Mouse (Mus musculus): ENCODE measurements around the gene Gm10577. TPM values are rescaled to one million over a fixed set of nuclear protein-coding genes. Genes with fewer than 3 reads are reported as not detected.

The Gm10577 gene
- polyA plus RNA-seq, 1 experiment from 2014 or later = not detected

DNA sequence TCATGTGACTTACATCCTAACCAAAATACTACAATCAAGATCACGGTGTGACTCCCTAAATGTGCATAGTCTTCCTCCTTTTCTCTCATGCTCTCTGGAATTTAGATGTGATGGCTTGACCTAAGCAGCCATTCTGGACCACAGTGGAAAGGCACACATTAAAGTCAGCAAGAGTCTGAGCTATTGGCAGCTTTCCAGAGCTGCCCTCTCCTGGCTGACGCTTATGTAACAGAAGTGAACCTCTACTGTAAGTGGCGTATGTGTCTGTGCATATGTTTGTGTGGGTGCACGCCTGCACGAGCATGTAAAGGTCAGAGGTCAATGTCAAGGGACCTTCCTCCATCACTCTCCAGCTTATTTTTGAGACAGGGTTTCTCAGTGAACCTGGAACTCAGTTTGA, 14.6 kb upstream of the Gm10577 start:
- Histone ChIP-seq H3K4me2 (no peak overlapping the region), H3K27ac (ENCODE audit: low read depth, low read length) (no peak overlapping the region), H3K4me1 (ENCODE audit: control insufficient read depth, insufficient read depth, low read length) (no peaks in the 10 kb centered on the region), H3K9me3 (replicated peaks; ENCODE audit: control insufficient read depth, low read length) (no peaks in the 10 kb centered on the region), H3K36me3 (ENCODE audit: control insufficient read depth, insufficient read depth, low read length) (no peaks in the 10 kb centered on the region), H3K9ac (ENCODE audit: low read depth, low read length) (no peak overlapping the region), H3K4me3 (ENCODE audit: low read depth, low read length) (no peak overlapping the region), H3K27me3 (ENCODE audit: control insufficient read depth, insufficient read depth, low read length) (no peaks in the 10 kb centered on the region)
- 74% methylated on average over 5 of the region's 5 CpGs for WGBS (ENCODE audit: insufficient replicate concordance)
- no peak for ATAC-seq (replicated peaks; ENCODE audit: insufficient number of reproducible peaks, low FRiP score, low TSS enrichment)

DNA sequence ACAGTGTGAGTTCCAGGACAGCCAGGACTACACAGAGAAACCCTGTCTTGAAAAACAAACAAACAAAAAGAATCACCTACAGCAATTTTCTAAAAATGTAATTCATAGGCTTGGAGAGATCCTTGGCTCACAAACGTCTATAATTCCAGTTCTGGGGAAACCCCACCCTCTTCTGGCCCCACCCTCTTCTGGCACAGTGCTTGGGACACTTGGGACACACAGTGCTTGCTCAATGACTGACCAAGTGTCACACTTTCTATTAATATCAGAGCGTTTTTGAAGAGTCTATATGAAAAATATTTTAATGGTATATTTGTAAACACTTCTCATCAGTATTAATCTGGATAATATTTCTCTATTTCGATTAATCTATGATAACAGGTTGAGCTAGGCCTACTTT, 12.6 kb upstream of the Gm10577 start:
- Histone ChIP-seq H3K4me3 (ENCODE audit: low read depth, low read length) (no peak overlapping the region), H3K9ac (ENCODE audit: low read depth, low read length) (no peak overlapping the region), H3K27ac (ENCODE audit: low read depth, low read length) (no peak overlapping the region), H3K27me3 (ENCODE audit: control insufficient read depth, insufficient read depth, low read length) (no peaks in the 10 kb centered on the region), H3K4me1 (ENCODE audit: control insufficient read depth, insufficient read depth, low read length) (no peaks in the 10 kb centered on the region), H3K36me3 (ENCODE audit: control insufficient read depth, insufficient read depth, low read length) (no peaks in the 10 kb centered on the region), H3K9me3 (replicated peaks; ENCODE audit: control insufficient read depth, low read length) (no peaks in the 10 kb centered on the region), H3K4me2 (no peak overlapping the region)
- 64% methylated on average over 3 of the region's 3 CpGs for WGBS (ENCODE audit: insufficient replicate concordance)
- no peak for ATAC-seq (replicated peaks; ENCODE audit: insufficient number of reproducible peaks, low FRiP score, low TSS enrichment)

DNA sequence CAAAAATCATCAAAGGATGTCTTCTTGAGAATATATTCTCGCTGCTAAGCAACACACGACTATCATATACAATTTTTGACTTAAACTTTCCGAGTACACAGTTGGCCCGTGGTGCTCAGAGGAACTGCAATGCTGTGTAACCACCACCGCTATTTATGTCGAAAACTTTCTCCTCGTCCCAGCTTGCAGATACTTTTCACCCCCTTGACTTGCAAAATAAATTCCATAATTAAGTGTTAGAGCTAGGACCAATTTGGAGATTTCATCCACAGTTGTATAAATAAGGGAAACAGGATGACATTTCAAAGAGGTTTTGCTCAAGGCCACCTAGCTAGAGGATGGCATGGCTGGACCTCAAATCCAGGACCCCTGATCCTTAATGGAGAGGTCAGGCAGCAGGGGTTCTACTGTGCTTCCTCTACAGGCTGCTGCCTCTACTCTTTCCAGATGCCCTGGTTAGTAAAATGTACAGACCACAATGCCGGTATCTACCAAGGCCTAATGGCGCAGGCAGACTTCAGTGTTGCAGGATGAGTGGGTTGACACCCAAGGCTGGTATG, 7.4 kb upstream of the Gm10577 start:
- no peaks in the 10 kb centered on the region for H3K27me3 ChIP-seq (ENCODE audit: control insufficient read depth, insufficient read depth, low read length)
- no peaks in the 10 kb centered on the region for H3K4me1 ChIP-seq (ENCODE audit: control insufficient read depth, insufficient read depth, low read length)
- H3K27ac ChIP-seq (ENCODE audit: low read depth, low read length) = no peak overlapping the region
- no peak overlapping the region for H3K9ac ChIP-seq (ENCODE audit: low read depth, low read length)
- H3K36me3 ChIP-seq (ENCODE audit: control insufficient read depth, insufficient read depth, low read length) = no peaks in the 10 kb centered on the region
- ATAC-seq (replicated peaks; ENCODE audit: insufficient number of reproducible peaks, low FRiP score, low TSS enrichment) = no peak
- peaks cover 3% of the 10 kb centered on the region; the same call in 1 of the 2 replicates for H3K9me3 ChIP-seq (replicated peaks; ENCODE audit: control insufficient read depth, low read length)
- H3K4me2 ChIP-seq = no peak overlapping the region
- no peak overlapping the region for H3K4me3 ChIP-seq (ENCODE audit: low read depth, low read length)
- WGBS (ENCODE audit: insufficient replicate concordance) = 78% methylated on average over 9 of the region's 9 CpGs

GRCm38 (mm10) chr4:101026995-101027394, 6.5 kb upstream of the Gm10577 start:
- Histone ChIP-seq H3K9me3 (replicated peaks; ENCODE audit: control insufficient read depth, low read length) (peaks cover 4% of the 10 kb centered on the region; the same call in 1 of the 2 replicates), H3K4me2 (no peak overlapping the region), H3K4me1 (ENCODE audit: control insufficient read depth, insufficient read depth, low read length) (no peaks in the 10 kb centered on the region), H3K9ac (ENCODE audit: low read depth, low read length) (no peak overlapping the region), H3K27ac (ENCODE audit: low read depth, low read length) (no peak overlapping the region), H3K27me3 (ENCODE audit: control insufficient read depth, insufficient read depth, low read length) (no peaks in the 10 kb centered on the region), H3K4me3 (ENCODE audit: low read depth, low read length) (no peak overlapping the region), H3K36me3 (ENCODE audit: control insufficient read depth, insufficient read depth, low read length) (no peaks in the 10 kb centered on the region)
- ATAC-seq (replicated peaks; ENCODE audit: insufficient number of reproducible peaks, low FRiP score, low TSS enrichment) = no peak
- 73% methylated on average over 2 of the region's 2 CpGs for WGBS (ENCODE audit: insufficient replicate concordance)

- 72% methylated on average over 5 of the region's 5 CpGs for WGBS (ENCODE audit: insufficient replicate concordance)
- Histone ChIP-seq H3K9me3 (replicated peaks; ENCODE audit: control insufficient read depth, low read length) (peaks cover 4% of the 10 kb centered on the region; the same call in 1 of the 2 replicates), H3K36me3 (ENCODE audit: control insufficient read depth, insufficient read depth, low read length) (no peaks in the 10 kb centered on the region), H3K4me2 (no peak overlapping the region), H3K4me3 (ENCODE audit: low read depth, low read length) (no peak overlapping the region), H3K27ac (ENCODE audit: low read depth, low read length) (no peak overlapping the region), H3K9ac (ENCODE audit: low read depth, low read length) (no peak overlapping the region), H3K27me3 (ENCODE audit: control insufficient read depth, insufficient read depth, low read length) (no peaks in the 10 kb centered on the region), H3K4me1 (ENCODE audit: control insufficient read depth, insufficient read depth, low read length) (no peaks in the 10 kb centered on the region)
- ATAC-seq (replicated peaks; ENCODE audit: insufficient number of reproducible peaks, low FRiP score, low TSS enrichment) = no peak
Measured at GRCm38 (mm10) chr4:101026566-101026965, 6.1 kb upstream of the Gm10577 start.

DNA sequence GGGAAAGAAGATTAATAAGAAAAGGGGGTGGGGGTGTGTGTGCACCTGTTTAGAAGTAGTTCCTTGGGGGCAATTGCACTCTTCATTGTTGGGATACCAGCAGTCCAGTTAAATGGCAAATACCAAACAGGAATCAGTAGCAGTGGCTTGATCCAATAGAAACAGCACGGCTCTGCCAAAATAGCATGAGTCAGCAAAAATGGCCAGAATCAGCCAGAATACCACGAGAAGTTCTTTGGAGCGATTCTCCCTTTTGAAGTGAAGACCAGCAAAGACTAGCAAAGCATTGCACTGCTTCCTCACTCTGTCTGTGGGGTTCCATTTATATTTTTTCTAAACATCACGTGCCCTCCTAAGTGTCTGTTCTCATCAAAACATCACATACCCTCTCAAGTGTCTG, 2.7 kb downstream of the Gm10577 start:
- Histone ChIP-seq H3K36me3 (ENCODE audit: control insufficient read depth, insufficient read depth, low read length) (no peaks in the 10 kb centered on the region), H3K4me1 (ENCODE audit: control insufficient read depth, insufficient read depth, low read length) (no peaks in the 10 kb centered on the region), H3K27ac (ENCODE audit: low read depth, low read length) (no peak overlapping the region), H3K4me3 (ENCODE audit: low read depth, low read length) (no peak overlapping the region), H3K27me3 (ENCODE audit: control insufficient read depth, insufficient read depth, low read length) (no peaks in the 10 kb centered on the region), H3K9me3 (replicated peaks; ENCODE audit: control insufficient read depth, low read length) (no peaks in the 10 kb centered on the region; the same call in 1 of the 2 replicates), H3K4me2 (no peak overlapping the region), H3K9ac (ENCODE audit: low read depth, low read length) (no peak overlapping the region)
- ATAC-seq (replicated peaks; ENCODE audit: insufficient number of reproducible peaks, low FRiP score, low TSS enrichment) = no peak
- WGBS (ENCODE audit: insufficient replicate concordance) = 76% methylated on average over 4 of the region's 4 CpGs

DNA sequence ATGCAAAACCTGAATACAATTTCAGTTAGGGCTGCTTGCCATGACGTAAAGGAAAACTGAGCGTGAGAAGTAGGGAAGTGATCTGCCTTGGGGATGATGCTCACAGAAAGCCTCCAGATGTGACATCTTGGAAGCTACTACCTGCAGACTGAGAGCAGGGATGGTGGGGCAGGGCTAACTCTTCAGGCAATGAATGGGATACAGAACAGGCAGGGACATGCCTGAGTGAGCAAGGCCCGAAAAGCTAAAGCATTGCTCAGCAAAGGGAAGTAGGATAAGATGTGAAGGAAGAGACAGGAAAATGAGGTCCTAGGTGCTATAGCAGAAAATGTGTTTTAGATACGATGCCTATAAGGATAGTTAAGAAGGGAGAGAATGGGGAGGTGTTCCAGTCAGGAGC, 11.4 kb downstream of the Gm10577 start:
- no peak for ATAC-seq (replicated peaks; ENCODE audit: insufficient number of reproducible peaks, low FRiP score, low TSS enrichment)
- no peak overlapping the region for H3K9ac ChIP-seq (ENCODE audit: low read depth, low read length)
- no peaks in the 10 kb centered on the region for H3K9me3 ChIP-seq (replicated peaks; ENCODE audit: control insufficient read depth, low read length)
- H3K36me3 ChIP-seq (ENCODE audit: control insufficient read depth, insufficient read depth, low read length) = no peaks in the 10 kb centered on the region
- H3K27me3 ChIP-seq (ENCODE audit: control insufficient read depth, insufficient read depth, low read length) = no peaks in the 10 kb centered on the region
- 85% methylated on average over 4 of the region's 4 CpGs for WGBS (ENCODE audit: insufficient replicate concordance)
- H3K4me1 ChIP-seq (ENCODE audit: control insufficient read depth, insufficient read depth, low read length) = no peaks in the 10 kb centered on the region
- no peak overlapping the region for H3K4me2 ChIP-seq
- no peak overlapping the region for H3K27ac ChIP-seq (ENCODE audit: low read depth, low read length)
- H3K4me3 ChIP-seq (ENCODE audit: low read depth, low read length) = no peak overlapping the region

DNA sequence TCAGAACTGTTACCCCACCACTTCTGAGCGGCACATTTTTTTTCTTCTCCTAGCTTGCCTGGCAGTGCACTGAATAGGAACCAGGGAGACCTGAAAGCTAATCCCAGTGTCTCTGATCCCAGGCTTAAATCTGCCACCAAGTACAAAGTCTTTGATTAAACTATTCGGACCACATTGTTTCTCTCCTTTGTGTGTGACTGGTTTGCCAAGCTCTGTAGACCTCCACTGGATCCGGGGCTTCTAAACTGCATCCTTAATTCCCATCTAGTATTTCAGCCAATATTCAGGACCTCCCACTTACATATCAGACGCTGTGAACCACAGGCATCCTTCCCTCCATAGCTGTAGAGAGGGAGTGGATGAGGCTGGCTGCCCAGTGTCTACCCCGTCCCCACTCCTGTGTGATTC, 12.1 kb downstream of the Gm10577 start:
- Histone ChIP-seq H3K9me3 (replicated peaks; ENCODE audit: control insufficient read depth, low read length) (no peaks in the 10 kb centered on the region), H3K9ac (ENCODE audit: low read depth, low read length) (no peak overlapping the region), H3K27me3 (ENCODE audit: control insufficient read depth, insufficient read depth, low read length) (no peaks in the 10 kb centered on the region), H3K4me2 (no peak overlapping the region), H3K36me3 (ENCODE audit: control insufficient read depth, insufficient read depth, low read length) (no peaks in the 10 kb centered on the region), H3K4me3 (ENCODE audit: low read depth, low read length) (no peak overlapping the region), H3K27ac (ENCODE audit: low read depth, low read length) (no peak overlapping the region), H3K4me1 (ENCODE audit: control insufficient read depth, insufficient read depth, low read length) (no peaks in the 10 kb centered on the region)
- WGBS (ENCODE audit: insufficient replicate concordance) = 80% methylated on average over 5 of the region's 5 CpGs
- ATAC-seq (replicated peaks; ENCODE audit: insufficient number of reproducible peaks, low FRiP score, low TSS enrichment) = no peak

DNA sequence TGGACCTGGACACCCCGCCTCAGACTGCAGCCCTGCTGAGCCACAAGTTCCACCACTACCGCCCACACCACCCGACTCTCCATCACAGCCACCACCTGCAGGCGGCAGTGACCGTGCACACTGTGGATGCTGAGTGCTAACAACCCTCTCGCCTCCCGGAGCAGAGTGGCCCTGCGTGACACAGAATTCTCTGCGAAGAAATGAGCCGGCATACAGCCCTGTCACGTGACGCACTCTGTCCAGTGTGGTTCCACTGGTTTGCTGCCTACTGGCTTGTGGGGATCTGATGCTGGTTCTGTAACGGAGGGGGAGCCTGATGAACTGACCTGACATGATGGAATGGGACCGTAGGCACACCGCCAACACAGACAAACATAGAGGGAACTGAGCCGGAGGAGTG, 17.5 kb downstream of the Gm10577 start:
- WGBS (ENCODE audit: insufficient replicate concordance) = 92% methylated on average over 16 of the region's 16 CpGs
- ATAC-seq (replicated peaks; ENCODE audit: insufficient number of reproducible peaks, low FRiP score, low TSS enrichment) = no peak
- peaks cover 9% of the 10 kb centered on the region for H3K36me3 ChIP-seq (ENCODE audit: control insufficient read depth, insufficient read depth, low read length)

More for the DNA sequence above, 17.5 kb downstream of the Gm10577 start:
- H3K4me1 ChIP-seq (ENCODE audit: control insufficient read depth, insufficient read depth, low read length) = no peaks in the 10 kb centered on the region
- no peak overlapping the region for H3K4me3 ChIP-seq (ENCODE audit: low read depth, low read length)
- no peak overlapping the region for H3K4me2 ChIP-seq
- no peak overlapping the region for H3K27ac ChIP-seq (ENCODE audit: low read depth, low read length)
- no peak overlapping the region for H3K9ac ChIP-seq (ENCODE audit: low read depth, low read length)
- H3K9me3 ChIP-seq (replicated peaks; ENCODE audit: control insufficient read depth, low read length) = no peaks in the 10 kb centered on the region
- no peaks in the 10 kb centered on the region for H3K27me3 ChIP-seq (ENCODE audit: control insufficient read depth, insufficient read depth, low read length)
